Mouse (Mus musculus) midbrain, embryonic 14.5 days (tissue): Measurements from ENCODE around the gene Olfr769. TPM values are rescaled to one million over a fixed set of nuclear protein-coding genes. Genes with fewer than 3 reads are reported as not detected.

ENCODE experiments used
- polyA plus RNA-seq: library from polyadenylated mRNA; unstranded; fragments of >200 nt; fragmentation: Nextera tagmentation; extraction: Ambion mirVana; gene quantifications from 2 replicates; pipeline ENCODE4 v1.2.1, GENCODE M21; 2014

Olfr769 gene
- polyA plus RNA-seq, 1 experiment from 2014 or later = not detected

Other genes starting within 250 kb of the Olfr769 start
- 7.9 and 9.6 TPM in 2 replicates for gene Gdf11, start 226.1 kb downstream of the Olfr769 start, polyA plus RNA-seq
- gene Cd63, start 216.9 kb downstream of the Olfr769 start, polyA plus RNA-seq = 120 and 138 TPM in 2 replicates
- 11.6 and 15.2 TPM in 2 replicates for gene Rdh5, start 195.0 kb downstream of the Olfr769 start, polyA plus RNA-seq
- 249 and 282 TPM in 2 replicates for gene Bloc1s1, start 193.8 kb downstream of the Olfr769 start, polyA plus RNA-seq
- gene Itga7, start 184.0 kb downstream of the Olfr769 start, polyA plus RNA-seq = 3.4 and 4.9 TPM in 2 replicates
- gene Mettl7b, start 156.9 kb downstream of the Olfr769 start, polyA plus RNA-seq = not detected in 2 replicates
- not detected in 2 replicates for gene Olfr9, start 128.4 kb downstream of the Olfr769 start, polyA plus RNA-seq
- not detected in 2 replicates for gene Olfr763, start 107.1 kb downstream of the Olfr769 start, polyA plus RNA-seq
- not detected in 2 replicates for gene Olfr764-ps1, start 78.0 kb downstream of the Olfr769 start, polyA plus RNA-seq
- gene Olfr765, start 67.9 kb downstream of the Olfr769 start, polyA plus RNA-seq = not detected in 2 replicates
- not detected in 2 replicates for gene Olfr766-ps1, start 48.9 kb downstream of the Olfr769 start, polyA plus RNA-seq
- not detected in 2 replicates for gene Olfr767, start 35.0 kb downstream of the Olfr769 start, polyA plus RNA-seq
- not detected in 2 replicates for gene Olfr768, start 18.5 kb downstream of the Olfr769 start, polyA plus RNA-seq
- gene Olfr770, start 21.1 kb upstream of the Olfr769 start, polyA plus RNA-seq = not detected in 2 replicates
- gene Olfr771, start 46.9 kb upstream of the Olfr769 start, polyA plus RNA-seq = not detected in 2 replicates
- not detected in 2 replicates for gene Olfr772, start 60.1 kb upstream of the Olfr769 start, polyA plus RNA-seq
- not detected in 2 replicates for gene Olfr773, start 69.6 kb upstream of the Olfr769 start, polyA plus RNA-seq
- not detected in 2 replicates for gene Olfr774, start 118.3 kb upstream of the Olfr769 start, polyA plus RNA-seq
- not detected in 2 replicates for gene Olfr775, start 130.6 kb upstream of the Olfr769 start, polyA plus RNA-seq
- gene Olfr776, start 141.3 kb upstream of the Olfr769 start, polyA plus RNA-seq = not detected in 2 replicates
- not detected in 2 replicates for gene Olfr777, start 153.6 kb upstream of the Olfr769 start, polyA plus RNA-seq
- gene Olfr780, start 200.3 kb upstream of the Olfr769 start, polyA plus RNA-seq = not detected in 2 replicates
- gene Olfr781, start 211.0 kb upstream of the Olfr769 start, polyA plus RNA-seq = not detected in 2 replicates
- not detected in 2 replicates for gene Olfr782, start 231.0 kb upstream of the Olfr769 start, polyA plus RNA-seq